Mouse (Mus musculus) CD8-positive naive resting alpha-beta T cell, adult 2 months (primary cell): ENCODE measurements around the gene Pax5.

Source experiments
- DNase-seq, 2 experiments: peaks; one replicate each; pipeline ENCODE4 v3.0.0; 2022; ENCODE audit warnings: low read depth in 2 of 2, low spot score in 2 of 2

Gene Pax5

DNA sequence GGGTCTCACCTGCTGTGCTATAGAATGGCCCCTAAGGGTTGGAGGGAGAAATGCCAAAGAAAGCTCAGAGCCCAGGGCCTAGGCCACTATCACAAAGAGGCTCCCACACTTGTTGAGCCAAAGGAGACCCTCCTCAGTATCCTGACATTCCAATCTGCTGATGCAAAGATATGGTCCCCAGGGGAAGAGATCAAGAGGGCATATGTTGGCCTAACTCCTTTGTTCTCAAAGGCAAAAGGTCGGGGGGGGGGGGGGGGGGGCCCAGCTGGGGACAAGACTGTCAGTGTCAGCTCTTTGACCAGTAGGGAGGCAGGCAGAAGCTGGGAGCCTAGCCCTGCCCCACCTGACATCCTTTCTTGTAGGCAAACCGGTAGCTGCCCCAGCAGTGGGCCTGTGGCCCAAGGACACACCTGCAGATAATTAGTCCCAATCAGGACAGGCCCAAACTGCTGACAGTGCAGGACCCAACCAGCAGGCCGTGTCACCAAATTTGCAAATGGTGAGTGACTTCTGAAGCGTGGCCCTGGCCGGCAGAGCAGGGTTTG is 108.0 kb downstream of the Pax5 start:
- no peak for DNase-seq

DNA sequence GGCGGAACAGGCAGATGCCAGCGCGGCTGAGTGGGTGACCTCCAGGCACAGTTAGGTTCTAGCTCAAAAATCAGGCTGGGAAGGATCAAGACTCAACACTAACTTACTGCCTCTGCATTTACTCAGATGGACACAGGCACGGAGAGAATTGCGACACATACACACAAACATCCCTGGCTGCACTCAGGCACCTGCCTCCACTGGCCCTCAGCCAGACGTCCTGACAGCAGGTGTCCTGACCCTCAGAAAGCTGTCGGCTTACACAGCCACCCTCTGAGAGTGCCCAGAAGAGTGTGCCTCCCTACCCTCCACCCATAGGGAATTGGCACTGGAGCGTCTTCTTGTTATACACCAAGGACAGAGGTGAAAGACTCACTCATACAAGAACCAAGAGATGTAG is 108.9 kb downstream of the Pax5 start:
- DNase-seq: no peak

DNA sequence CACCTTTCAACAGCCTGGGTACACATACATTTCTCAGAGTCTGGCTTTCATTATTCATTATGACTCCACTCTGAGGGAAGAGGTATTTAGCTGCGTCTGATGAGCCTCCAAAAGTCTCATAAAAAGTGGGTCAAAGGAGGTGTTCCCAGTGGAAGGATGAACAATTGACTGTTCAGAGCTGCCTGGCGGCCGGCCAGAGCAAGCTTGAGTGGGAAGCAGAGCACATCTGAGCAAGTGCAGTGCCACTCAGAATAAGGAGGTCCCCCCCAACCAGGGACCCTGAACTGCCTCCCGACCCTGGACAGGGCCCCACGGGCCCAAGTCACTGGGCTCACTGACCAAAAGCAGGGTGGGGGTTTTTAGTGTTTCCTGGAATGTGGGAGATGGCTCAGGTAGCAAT is 109.4 kb downstream of the Pax5 start:
- DNase-seq: no peak

- no peak for DNase-seq
These were observed 112.3 kb downstream of the Pax5 start for GRCm38 (mm10) chr4:44597965-44598364.

GRCm38 (mm10) chr4:44593091-44593490 is 117.2 kb downstream of the Pax5 start:
- DNase-seq: no peak

GRCm38 (mm10) chr4:44582687-44583086 is 127.6 kb downstream of the Pax5 start:
- DNase-seq: no peak

- no peak for DNase-seq
These were observed 131.7 kb downstream of the Pax5 start for GRCm38 (mm10) chr4:44578591-44578990.

- no peak for DNase-seq
These were observed 133.0 kb downstream of the Pax5 start for GRCm38 (mm10) chr4:44577293-44577692.

GRCm38 (mm10) chr4:44576786-44577185 is 133.5 kb downstream of the Pax5 start:
- no peak for DNase-seq

- DNase-seq: no peak
These were observed 137.3 kb downstream of the Pax5 start for GRCm38 (mm10) chr4:44573017-44573416.

DNA sequence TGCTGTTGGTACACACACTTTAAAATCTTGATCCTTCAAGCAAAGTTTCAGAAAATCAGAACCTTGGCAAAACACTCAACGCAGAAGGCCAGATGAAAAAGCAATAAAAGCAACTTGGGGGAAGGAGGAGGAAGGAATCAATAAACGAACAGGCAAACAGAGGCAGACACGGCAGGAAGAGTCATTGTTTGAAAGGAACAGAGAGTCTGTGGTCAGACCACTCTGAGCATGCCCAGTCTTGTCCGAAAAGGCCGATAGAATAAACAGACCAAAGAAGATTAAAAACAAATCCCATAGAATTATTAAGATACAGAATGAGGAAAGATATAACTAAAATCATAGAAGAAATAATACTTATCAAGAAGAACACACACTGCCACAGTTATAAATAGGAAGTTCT is 137.9 kb downstream of the Pax5 start:
- DNase-seq: no peak

DNA sequence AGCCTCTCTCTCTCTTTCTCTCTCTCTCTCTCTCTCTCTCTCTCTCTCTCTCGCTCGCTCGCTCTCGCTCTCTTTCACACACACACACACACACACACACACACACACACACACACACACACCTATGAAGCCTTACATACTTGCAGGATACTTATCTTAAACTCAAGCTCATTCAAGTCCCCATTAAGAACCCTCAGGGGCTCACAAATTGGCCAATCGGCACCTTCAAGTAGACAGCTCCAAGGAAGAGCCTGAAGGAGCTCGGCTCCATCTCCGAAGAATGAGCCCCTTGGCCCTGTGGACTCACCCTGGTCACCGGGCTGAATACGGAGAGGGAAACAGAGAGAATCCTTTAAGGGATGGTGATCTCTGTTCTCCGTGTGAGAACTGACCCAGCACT is 141.1 kb downstream of the Pax5 start:
- DNase-seq: no peak

GRCm38 (mm10) chr4:44568666-44569065 is 141.6 kb downstream of the Pax5 start:
- no peak for DNase-seq

DNA sequence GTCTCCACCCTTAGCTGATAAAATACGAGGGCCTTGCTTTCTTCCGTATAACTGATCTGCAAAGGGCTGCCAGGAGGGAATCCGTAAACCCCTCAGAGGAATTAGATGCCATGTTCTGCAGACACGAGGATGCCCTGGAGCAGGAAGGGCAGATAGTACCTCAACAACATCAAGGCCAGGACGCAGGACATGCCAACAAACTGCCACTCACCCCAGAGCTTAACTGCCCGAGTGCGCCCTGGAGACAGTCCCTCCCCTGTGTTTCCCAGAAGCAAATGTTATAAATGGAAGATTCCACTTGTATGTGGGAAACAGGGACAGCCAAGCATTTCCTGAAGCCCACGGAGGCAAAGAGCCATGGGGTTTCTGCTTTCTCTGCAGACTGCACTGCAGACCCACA is 143.9 kb downstream of the Pax5 start:
- no peak for DNase-seq

DNA sequence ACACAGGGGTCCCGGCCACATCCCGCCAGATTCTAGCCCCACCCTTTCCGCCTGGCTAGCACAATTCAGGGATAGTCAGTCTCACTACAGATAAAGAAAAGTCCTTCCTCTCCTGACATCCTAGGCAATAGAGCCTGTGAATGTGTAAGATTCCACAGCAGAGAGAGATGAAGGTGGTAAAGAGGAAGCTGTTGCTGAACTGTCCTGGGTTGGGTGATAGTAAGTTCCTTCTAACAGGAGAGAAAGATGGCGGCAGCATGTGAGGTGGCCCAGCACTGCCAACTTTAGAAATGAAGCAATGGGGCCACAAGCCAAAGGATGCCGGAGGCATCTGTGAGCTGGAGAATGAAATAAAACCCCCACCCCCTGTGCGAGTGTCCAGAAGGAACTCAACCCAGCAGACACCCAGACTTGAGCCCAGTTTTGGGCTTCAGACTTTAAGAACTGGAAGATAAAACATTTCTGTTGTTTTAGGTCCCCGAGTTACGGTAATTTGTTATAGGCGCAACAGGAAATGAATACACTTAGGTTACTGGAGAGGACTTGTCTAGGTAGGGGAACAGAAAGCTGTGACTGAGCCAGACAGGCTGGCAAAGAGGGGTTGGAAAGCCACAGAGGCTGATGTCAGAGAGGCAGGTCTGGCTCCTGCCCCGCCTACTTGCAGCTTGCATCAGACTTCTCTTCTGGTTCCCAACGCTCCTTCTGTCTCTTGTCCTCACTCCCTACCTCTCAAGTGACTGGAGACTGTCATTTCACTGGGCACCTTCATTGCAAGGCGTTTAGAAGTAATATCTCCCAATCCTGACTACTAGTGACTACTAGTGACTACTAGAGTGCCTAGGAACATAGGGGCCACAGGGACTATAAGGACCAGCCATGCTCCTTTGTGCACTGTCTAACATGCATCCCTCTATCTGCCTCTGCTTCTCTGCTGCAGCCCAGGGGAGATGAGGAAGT is 144.9 kb downstream of the Pax5 start:
- DNase-seq: no peak

GRCm38 (mm10) chr4:44564602-44565001 is 145.7 kb downstream of the Pax5 start:
- peak; percentile 46 to 51 for DNase-seq

GRCm38 (mm10) chr4:44560956-44561355 is 149.3 kb downstream of the Pax5 start:
- DNase-seq: no peak

DNA sequence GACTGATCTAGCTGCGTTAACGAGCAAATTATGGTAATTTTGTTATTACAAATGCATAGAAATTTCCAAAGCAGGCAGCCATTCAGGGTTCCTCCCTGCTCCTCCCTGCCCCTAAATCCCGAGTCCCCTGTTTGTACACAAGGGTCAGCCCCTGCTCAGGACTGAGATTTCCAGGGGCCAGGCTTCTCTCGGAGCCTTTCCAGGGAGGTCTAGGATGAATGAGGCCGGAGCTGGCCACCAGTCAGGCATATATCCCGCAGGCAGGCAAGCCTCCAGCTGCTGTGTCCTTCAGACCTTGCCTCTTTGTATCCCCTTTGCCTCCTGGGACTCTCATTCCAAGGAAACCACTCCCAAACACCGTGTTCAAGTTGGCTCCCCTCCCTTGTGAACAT is 151.7 kb downstream of the Pax5 start:
- DNase-seq: no peak

DNA sequence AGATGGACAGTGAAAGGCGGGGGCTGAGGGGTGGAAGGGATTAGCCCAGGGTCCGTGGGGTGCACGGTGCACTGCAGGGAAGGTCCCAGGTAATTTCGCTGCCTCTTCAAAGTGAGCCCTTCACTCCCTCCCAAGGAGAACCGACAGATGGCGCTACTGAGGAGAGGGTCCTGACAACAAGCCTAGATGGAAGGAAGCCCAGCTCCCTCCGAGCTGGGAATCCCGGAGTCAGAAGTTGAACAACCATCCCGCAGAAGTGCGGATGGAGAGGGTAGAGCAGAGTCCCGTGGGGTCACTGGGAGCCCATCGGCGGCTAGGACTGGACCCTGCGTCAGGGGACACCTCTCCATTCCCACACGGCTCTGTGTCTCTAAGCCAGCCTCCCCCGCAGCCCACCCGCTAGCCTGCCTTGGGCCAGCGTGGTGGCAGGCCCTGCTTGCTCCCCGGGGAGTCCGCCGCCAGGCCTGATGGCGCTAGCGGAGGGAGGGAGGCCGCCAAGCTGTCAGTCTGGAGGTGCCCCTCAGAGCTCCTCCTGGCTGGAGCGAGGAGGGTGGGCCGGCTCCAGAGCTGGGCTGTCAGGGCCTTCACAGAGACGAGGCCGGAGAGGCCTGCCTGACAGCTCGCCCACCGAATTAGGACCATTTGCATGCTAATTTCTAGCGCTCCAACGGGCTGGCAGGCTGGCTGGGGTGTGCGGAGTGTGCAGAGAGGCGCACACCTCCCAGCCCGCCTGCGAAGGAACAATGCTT is 152.3 kb downstream of the Pax5 start:
- no peak for DNase-seq

GRCm38 (mm10) chr4:44556586-44557281 is 153.6 kb downstream of the Pax5 start:
- DNase-seq: no peak

DNA sequence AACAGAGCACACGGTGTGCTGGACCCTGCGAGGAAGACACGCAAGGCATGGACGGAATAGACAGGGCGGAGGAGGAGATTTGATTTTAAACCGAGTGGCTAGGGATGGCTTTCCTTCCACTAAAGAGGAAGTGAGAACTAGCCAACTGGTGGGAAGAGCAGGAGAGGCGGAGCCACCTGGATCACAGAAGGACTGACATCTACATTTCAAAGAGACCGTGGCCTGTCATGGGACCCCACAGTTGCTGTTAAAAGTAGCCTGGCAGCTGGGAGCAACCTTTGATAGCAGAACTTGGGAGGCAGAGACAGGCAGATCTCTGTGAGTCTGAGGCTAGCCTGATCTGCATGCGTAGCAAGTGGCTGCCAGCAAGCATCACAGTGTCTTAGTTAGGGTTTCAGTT is 154.7 kb downstream of the Pax5 start:
- no peak for DNase-seq
